In genomic region chr2:166034967-166035490, GRCm38 (mm10) we compare ENCODE assay signal across 11 mouse cellular contexts. TPM values are rescaled to one million over a fixed set of nuclear protein-coding genes. Genes with fewer than 3 reads are reported as not detected.
DNase-seq lines count a peak whose midpoint lies in the region; ATAC-seq and TF ChIP-seq lines count a peak whose summit lies in the region.
"Had no signal": no experiment of that assay in that cellular context is flagged by ENCODE, and none has a peak within 500 bp of the region (broad histone marks: within the 10 kb centered on the region; RNA-seq: fewer than 3 reads in every experiment).

No protein-coding gene starts in this region.

- H3K4me1 ChIP-seq in intestine, postnatal 0 days (replicated peaks; ENCODE audit: control insufficient read depth, insufficient read depth, low read length) = peaks cover 4% of the 10 kb centered on the region; the same call in 1 of the 2 replicates
- H3K4me1 ChIP-seq in intestine, embryonic 15.5 days (replicated peaks) = peaks cover 16% of the 10 kb centered on the region; the same call in 1 of the 2 replicates

- H3K27me3 ChIP-seq in intestine, postnatal 0 days (replicated peaks; ENCODE audit: control insufficient read depth, insufficient read depth, low read length) = no peaks in the 10 kb centered on the region
- no peaks in the 10 kb centered on the region for H3K27me3 ChIP-seq in intestine, embryonic 15.5 days (replicated peaks)
- H3K27me3 ChIP-seq: neural tube, embryonic 12.5 days had no signal

- no peak for TF ChIP-seq CTCF in intestine, postnatal 0 days (IDR thresholded peaks at IDR 0.05; ENCODE audit: low read depth)

- no peaks in the 10 kb centered on the region for H3K9me3 ChIP-seq in intestine, postnatal 0 days (ENCODE audit: control insufficient read depth)
- no peaks in the 10 kb centered on the region for H3K9me3 ChIP-seq in intestine, embryonic 15.5 days
- H3K9me3 ChIP-seq: neural tube, embryonic 12.5 days had no signal

- H3K4me2 ChIP-seq in intestine, postnatal 0 days (replicated peaks; ENCODE audit: low read depth) = no peak overlapping the region
- no peak overlapping the region for H3K4me2 ChIP-seq in intestine, embryonic 15.5 days (replicated peaks)
- H3K4me2 ChIP-seq: neural tube, embryonic 12.5 days had no signal

- no peak overlapping the region for H3K4me3 ChIP-seq in intestine, postnatal 0 days (ENCODE audit: low read depth, low read length)
- no peak overlapping the region for H3K4me3 ChIP-seq in intestine, embryonic 15.5 days (replicated peaks)
- H3K4me3 ChIP-seq: neural tube, embryonic 12.5 days had no signal

- DNase-seq in adrenal gland, postnatal 10 days = peak; percentile 26
- DNase-seq in adrenal gland, postnatal 36 days = no peak
- peak; percentile 38 for DNase-seq in adipocyte (ENCODE audit: low spot score)
- DNase-seq in kidney, postnatal 25 days = peak; percentile 38 to 60
- no peak for DNase-seq in urinary bladder, adult 18-20 months (ENCODE audit: low spot score in 2 of 2)
- no peak for DNase-seq in layer of hippocampus, adult 18-20 months (ENCODE audit: low spot score in 2 of 2)
- DNase-seq: right cerebral cortex, postnatal 4 days had no signal

- H3K36me3 ChIP-seq in intestine, postnatal 0 days (ENCODE audit: control insufficient read depth, insufficient read depth) = no peaks in the 10 kb centered on the region
- H3K36me3 ChIP-seq in intestine, embryonic 15.5 days = no peaks in the 10 kb centered on the region; the same call in 1 of the 2 replicates

- H3K27ac ChIP-seq in intestine, postnatal 0 days (ENCODE audit: low read depth, low read length) = peak overlapping the region; percentile 54; the same call in 1 of the 2 replicates
- H3K27ac ChIP-seq in intestine, embryonic 15.5 days = no peak overlapping the region
- H3K27ac ChIP-seq: neural tube, embryonic 12.5 days had no signal

- WGBS in intestine, postnatal 0 days = 57% methylated on average over 3 of the region's 3 CpGs
- WGBS in intestine, embryonic 15.5 days = 58% methylated on average over 3 of the region's 3 CpGs

- no peak for ATAC-seq in intestine, postnatal 0 days
- ATAC-seq in intestine, embryonic 15.5 days = no peak
- ATAC-seq: intestine, embryonic 16.5 days had no signal

- no peak overlapping the region for H3K9ac ChIP-seq in intestine, postnatal 0 days (ENCODE audit: low read depth, low read length)
- no peak overlapping the region for H3K9ac ChIP-seq in intestine, embryonic 15.5 days
- H3K9ac ChIP-seq: neural tube, embryonic 12.5 days had no signal

RNA-seq across cellular contexts. Expression of gene Ncoa3, which starts 42.6 kb away (rescaled TPM):
- total RNA-seq in adrenal gland, postnatal 10 days (2021) = 10 to 100 TPM; 24.1 to 31.7 TPM
- total RNA-seq in adrenal gland, postnatal 36 days (2021) = 10 to 100 TPM; 24.6 to 42.8 TPM
- polyA plus RNA-seq in intestine, postnatal 0 days (2015; fragmentation: Nextera tagmentation; extraction: Ambion mirVana) = 4.7 and 5.7 TPM in 2 replicates
- polyA plus RNA-seq in intestine, embryonic 15.5 days (2015; fragmentation: Nextera tagmentation; extraction: Ambion mirVana) = 10.8 TPM in 2 replicates
- 10 to 100 TPM; 30.0 to 33.8 TPM for total RNA-seq in layer of hippocampus, adult 18-20 months (2021)

Comparison
In these comparisons a context has a peak if more than half of its experiments do, and no peak if none do; other contexts are left out.
1. DNase-seq: peak in adrenal gland, postnatal 10 days (single experiment), adipocyte (single experiment) and kidney, postnatal 25 days (2 of 2); none in adrenal gland, postnatal 36 days (0 of 2), urinary bladder, adult 18-20 months (0 of 2) and layer of hippocampus, adult 18-20 months (0 of 2).